Mouse (Mus musculus): Measurements from ENCODE around the gene Sde2.
"Not testable (repeated sequence)": the region's sequence is repeated elsewhere in the genome, so short reads cannot be mapped to it uniquely, and the experiment has no call there.

The Sde2 gene

DNA sequence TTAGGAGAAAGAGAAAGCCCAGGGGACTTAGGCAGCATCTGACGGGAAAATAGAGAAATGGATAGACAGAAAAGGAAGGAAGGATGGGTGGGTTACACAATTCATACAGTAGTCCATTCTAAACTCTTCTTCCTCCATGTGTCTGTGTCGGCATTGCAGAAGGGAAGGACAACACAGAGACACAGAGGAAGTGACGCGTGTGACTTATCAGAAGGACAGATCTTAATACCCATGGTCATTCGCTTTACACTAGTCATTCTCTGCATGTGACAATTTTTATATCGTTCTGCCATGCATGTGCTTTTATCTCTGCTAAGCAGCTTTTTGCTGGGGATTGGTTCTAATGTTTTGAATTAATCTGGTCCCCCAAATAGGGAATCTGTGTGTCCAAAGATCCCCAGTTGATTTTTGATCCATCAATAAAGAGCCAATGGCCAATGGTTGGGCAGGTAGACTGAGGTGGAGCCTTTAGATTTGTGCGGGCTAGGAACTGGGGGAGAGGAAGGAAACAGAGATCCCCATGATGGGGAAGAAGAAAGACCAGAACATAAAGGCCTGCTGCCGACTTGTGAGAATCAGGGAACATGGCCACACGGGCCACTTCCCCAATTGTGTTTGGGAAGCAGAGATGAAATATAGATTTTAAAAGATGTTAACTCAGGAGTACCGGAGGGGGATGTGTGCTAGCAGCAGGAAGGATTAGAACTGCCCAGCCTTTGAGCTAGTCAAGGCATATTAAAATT is 15.5 kb upstream of the Sde2 start:
- no peak for DNase-seq

DNA sequence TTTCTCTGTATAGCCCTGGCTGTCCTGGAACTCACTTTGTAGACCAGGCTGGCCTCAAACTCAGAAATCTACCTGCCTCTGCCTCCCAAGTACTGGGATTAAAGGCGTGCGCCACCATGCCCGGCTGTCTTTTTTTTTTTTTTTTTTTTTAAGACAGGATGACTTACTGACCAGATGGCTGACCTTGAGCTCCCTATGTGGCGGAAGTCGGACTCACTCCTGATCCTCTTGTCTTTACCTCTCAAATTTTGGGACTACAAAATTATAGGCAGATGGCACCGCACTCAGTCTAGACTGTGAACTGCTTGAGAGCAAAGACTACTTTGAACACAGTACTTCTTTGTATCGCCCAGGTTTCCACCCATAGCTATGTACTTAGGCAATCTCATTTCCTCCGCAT is 14.5 kb upstream of the Sde2 start:
- not testable (repeated sequence) for DNase-seq

DNA sequence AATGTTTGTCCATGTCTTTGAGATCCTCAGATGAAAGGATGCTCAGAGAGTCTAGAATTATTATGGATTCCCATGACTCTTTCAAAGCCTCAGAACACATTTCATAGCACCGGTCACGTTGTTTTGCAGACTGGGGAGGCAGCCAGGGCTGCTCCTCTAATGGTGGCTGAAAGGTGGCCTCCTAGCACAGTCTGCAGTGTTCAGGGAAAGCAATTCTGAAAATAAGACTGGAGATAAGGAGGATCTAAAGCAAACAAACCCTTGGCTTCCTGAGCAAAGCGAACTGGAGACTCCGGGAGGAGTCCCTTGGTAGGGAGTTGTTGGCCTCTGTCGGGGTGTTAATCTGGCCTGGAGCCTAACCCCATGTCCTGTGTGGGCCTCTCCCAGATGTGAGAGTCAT is 13.7 kb upstream of the Sde2 start:
- DNase-seq: no peak

DNA sequence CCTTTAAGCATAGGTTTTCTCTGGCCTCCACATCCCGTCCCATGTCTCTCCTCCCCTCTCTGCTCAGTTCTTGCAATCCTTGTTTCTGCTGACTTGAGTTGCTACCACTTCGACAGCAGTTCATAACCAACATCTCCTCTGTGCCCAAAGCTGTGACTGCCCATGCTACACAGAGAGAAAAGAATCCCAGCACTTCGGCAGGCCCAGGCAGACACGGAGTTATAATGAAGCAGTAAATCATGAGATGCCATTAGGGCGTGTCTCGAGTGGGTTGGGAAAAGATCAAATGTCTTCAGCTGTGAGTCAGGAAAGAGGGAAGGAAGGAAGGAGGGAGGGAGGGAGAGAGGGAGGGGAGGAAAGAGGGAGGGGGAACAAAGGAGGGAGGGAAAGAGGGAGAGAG is 12.9 kb upstream of the Sde2 start:
- DNase-seq: no peak

DNA sequence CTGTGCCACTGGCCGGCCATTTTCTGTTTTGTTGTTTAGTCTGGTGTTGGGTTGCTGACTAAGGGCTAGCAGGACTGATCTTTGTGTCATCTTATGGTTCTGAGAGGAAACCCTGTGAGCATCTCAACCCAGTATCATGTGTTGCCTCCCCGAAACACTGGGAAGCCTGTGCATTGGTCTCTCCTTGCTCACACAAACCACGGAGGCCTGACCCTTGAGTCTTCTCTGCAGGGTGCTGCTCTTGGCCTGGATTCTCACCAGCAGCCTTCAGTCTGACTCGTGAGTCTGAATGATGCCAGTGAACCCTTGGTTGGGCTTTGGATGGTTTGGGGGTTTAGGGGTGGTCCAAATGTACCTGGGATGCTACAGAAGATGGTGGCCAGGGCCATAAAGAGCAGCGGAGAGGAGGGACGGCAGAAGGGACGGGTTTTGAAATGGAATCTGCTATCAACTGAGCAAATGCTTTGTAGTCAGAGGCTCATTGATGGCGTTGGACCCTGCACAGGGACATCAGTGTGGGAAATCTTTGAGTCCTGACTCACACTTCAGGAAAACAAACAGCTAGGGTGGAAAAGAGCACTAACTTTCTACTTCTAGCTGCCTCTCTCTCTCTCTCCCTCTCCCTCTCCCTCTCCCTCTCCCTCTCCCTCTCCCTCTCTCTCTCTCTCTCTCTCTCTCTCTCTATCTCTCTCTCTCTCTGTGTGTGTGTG is 11.6 kb upstream of the Sde2 start:
- no peak for DNase-seq

DNA sequence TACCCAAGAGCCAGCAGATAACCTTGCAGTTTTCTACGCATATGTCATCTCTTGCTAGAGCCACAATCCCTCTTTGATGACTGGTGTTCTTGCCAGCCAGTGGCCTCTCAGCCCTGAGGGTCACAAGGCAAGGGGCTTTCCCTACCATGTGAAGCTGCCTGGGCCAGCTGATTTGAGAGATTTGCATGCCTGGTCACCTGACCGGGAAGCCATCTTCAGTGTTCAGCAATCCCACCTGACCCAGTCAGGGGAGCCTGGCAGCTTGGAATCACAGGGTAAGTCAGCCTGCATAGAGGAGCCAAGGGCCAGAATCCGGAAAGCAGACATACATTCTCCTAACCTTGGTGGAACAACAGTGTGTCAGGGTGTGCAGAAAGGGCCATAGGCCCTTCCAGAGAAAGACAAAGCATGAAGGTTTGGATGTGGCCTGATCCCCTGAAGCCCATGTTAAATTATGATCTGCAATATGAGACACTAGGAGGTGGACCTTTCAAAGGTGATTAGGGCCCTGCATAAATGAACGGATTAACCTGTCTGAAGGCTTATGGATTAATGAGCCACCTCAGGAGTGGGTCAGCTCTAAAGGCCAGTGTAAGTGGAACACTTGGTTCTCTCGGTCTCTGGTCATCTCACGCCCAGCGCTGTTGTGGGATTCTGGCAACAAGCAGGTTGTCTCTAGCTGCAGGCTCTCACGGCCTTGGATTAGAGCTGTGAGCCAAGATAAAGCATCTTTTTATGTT is 9.2 kb upstream of the Sde2 start:
- no peak for DNase-seq

DNA sequence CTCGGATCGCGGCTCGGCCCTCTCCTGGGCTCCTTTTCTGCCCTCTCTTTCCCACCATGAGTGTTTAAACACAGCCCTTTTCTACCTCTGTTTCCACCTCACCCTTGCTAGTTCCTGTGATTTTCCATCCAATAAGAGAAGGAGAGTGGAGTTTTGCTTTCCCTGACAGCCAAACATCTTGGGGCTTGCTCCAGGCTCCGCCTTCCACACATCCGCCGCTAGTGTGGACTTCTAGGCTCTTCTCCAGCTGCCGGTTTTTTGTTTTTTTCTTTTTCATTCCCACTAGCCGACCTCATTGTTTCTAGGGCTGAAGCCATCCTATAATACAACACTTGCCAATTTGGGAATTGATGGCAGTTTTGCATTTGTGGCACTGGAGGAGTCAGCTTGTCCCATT is 2.8 kb upstream of the Sde2 start:
- peak; percentile 47 to 64 for DNase-seq

DNA sequence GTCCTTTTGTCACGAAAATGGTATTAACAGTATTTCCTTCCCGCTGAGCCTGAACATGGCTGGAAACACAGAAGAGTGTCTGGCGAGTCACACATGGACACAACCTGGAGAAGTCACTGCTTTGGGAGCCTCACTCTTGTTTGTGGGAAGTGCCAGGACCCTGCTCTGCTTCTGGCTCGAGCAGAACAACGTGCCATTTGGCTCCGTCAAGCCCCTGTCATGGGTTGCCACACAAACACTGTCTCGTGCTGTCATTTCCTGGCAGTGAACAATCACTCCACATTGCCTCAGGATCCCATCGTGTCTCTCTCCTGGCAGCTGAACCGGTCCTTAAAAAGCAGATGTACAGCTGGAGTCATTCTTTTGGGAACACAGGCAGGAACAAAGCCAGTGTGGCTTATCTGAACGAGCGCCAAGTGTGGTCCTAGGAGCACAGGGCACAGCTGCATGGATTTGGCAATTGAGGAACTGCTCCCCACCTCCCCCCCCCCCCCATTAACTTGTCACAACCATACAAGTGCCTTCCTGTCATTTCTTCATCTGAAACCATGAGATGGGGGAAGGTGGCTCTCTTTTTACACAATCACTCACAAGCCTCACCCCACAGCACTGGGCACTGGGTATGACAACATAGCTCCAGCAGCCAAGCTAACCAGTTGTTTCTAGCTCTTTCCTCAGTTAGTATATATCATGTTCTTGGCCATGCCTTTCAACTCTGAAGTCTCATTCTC is 2.3 kb upstream of the Sde2 start:
- peak; percentile 45 to 60 for DNase-seq

DNA sequence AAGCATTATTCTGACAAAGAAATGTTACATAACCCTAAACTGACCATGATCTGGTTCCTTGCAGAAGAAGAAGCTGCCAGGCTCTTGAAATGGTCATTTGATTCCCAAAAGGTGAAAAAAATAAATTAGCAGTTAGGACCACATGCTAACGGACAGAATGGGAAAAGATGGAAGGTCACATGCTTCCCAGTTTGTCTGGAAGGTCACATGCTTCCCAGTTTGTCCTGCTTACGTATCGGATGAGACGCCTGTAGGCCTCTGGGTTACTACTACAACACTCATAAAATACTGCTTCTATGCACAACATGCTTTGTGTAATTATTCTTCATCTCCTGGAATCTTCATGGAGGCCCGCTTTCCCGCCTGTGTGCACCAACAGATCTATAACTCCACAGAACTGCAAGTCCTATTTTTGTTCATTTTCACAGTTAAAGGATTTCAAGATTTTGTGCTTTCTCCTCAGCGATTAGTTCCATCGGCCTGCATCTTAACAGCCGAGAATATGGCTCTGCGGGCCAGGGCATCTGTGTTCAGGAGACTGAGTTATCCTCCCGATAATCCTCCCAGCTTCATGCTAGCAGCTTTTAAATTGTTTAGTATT is 1.1 kb upstream of the Sde2 start:
- DNase-seq: no peak

DNA sequence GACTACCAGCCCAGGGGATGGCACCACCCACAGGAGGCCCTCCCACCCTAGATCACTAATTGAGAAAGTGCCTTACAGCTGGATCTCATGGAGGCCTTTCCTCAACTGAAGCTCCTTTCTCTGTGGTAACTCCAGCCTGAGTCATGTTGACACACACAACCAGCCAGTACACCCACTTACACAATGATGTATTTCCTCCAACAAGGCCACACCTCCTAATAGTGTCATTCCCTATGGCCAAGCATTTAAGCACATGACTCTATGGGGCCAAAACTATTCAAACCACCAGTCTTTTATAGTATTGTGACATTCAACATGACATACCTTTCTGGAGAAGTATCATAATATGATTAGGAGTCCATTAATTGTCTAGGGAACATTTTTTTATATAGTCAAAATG is 7.8 kb downstream of the Sde2 start:
- DNase-seq: no peak

DNA sequence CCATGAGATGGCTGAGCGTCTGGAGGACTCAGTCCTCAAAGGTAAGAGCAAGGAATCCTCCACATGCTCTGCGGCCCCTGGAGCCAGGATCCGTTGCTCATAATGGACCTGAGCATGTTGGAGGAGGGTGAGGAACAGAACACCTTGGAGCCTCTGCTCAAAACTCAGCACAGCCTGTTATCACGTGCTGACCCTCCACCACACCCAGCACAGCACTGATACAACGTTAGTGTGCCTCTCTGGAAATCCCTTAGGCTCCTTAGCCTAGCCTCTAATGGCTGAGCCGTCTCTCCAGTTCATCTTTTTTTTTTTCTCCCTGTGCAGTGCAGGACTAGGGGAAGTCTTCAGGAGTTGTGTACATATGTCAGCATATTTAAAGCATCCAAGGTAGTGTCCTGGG is 9.1 kb downstream of the Sde2 start:
- DNase-seq: no peak

DNA sequence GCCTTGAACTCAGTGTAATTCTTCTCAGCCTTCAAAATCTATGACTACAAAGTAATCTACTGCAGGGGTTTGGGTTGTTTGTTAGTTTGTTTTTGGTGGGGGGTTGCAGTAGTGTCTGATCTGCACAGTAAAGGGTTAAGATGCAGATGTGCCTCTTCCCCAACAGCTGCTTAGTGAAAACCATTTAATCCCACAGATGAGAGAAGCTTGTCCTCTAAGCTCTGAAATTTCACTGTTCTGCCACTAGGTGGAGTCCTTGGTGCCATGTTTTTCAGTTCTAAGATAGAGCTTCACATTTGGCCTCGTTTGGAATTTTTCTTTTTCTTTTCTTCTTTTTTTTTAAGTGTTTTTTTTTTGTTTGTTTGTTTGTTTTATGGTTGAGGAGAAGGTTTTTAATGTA is 12.7 kb downstream of the Sde2 start:
- DNase-seq: no peak

DNA sequence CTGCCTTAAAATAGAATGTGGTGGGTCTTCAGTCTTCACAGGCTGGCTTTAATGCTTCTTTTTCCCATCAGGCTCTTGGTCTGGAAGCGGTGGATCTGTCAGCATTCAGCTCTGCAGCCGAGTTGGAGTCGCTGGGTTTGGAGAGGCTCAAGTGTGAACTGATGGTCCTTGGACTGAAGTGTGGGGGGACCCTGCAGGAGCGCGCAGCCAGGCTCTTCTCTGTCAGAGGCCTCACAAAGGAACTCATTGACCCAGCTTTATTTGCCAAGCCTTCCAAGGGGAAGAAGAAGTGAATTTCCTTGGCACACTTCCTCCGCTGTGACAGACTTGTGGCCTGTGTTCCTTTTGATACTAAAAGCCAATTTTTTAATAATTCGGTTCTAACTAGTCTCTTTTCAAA is 15.1 kb downstream of the Sde2 start:
- no peak for DNase-seq

DNA sequence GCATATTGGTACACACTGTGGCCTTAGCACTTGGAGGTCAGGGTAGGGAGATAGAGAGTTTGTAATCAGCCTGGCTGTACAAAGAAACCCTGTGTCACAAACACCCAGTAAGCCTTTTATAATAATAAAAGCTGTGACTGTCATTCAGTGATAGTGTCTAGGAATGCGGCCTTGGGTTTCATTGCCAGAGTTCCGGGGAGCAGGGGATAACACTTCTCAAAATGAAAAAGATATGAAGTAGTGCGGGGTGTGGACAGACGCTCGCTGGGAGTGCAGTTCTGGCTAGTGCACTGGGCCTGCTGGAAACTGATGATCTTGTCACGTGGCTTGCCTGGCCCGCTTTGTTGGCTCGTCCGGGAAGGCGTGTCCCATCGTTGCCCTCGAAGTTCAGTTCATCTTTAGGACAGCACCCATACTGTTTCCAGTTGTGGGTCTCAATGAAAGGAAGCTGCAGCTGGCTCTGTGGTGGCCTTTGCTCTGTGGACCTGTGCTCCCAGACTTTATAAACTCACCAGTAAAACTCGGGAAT is 19.3 kb downstream of the Sde2 start:
- no peak for DNase-seq

DNA sequence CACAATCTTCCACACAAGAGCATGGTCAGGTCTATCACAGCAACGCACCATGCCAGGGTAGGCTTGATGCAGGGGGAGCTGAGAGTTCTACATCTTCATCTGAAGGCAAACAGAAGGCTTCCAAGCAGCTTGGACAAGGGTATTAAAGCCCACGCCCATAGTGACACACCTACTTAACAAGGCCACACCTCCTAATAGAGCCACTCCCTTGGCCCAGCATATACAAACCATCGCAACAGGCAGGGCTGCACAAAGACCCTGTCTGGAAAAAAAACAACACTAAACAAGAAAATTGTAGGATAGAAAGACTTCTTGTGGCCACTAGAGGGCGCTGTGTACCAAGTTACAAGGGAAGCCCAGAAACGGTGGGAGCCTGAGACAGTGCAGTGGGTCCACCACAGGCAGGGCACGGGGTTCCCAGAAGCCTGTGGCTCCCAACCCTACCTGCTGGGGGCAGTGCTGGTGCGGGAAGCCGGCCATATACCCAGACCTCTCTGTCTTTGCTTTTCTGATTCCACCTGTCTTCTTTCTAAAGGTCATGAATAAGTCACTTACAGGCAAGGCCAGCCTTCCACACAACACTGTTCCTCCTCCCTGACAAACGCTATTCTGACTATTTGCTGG is 23.0 kb downstream of the Sde2 start:
- peak; percentile 45 to 55 for DNase-seq

DNA sequence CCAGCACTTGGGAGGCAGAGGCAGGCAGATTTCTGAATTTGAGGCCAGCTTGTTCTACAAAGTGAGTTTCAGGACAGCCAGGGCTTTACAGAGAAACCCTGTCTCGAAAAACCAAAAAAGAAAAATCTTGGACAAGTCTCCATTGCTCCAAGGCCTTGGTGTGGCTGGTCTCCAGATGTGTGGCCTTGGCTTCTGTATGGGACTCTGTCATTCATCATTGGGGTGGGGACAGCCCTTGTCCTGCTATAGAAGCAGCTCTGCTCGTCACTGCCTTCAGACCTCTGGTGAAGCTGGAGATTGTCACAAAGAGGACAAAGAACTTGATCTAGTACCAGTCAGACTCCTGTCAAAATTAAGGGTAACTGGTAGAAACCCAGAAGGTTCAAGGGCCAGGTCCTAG is 23.7 kb downstream of the Sde2 start:
- DNase-seq: no peak

DNA sequence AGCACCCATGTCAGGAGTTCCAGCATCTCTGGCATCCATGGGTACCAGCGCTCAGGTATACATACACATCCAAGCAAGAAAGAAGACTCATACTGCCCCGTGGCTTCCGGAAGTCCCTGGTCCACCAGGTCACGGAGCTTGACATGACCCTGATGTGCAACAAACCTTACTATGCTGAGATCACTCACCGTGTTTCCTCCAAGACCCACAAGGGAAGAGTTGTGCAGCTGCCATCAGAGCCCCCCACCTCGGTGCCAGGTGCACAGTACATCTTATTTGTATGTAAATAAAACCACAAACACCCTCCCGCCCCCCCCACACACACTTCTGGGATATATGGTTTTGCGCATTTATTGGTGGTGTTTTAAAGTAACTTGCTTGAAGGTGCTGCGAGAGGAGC is 24.2 kb downstream of the Sde2 start:
- peak; percentile 53 to 66 for DNase-seq

DNA sequence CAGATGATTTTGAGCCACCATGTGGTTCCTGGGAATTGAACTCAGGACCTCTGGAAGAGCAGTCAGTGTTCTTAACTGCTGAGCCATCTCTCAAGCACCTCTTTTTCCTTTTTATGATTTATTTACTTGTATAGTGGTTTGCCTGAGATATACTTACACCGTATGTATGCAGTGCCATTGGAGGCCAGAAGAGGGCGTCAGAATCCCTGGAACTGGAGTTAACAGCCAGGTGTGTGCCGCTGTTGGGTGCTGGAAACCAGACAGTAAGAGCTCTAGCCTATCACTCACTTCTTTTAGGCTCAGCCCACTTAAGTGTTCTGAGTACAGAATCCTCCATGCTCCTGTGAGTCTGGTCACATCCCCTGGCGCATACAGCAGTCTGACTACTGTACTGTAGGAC is 26.5 kb downstream of the Sde2 start:
- no peak for DNase-seq

DNA sequence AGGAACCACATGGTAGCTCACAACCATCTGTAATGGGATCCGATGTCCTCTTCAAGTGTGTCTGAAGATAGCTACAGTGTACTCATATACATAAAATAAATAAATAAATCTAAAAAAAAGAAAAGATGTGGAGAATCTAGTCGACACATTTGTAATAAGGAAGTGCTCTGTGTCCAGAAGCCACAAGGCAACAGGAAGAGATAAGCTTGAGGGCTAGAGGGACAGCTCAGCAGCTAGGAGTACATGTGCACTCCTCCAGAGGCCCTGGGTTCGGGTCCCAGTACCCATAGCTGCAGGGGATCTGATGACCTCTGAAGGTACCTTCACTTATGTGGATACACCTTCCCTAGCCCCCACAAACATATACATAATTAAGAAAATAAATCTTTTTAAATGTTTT is 30.8 kb downstream of the Sde2 start:
- DNase-seq: no peak

DNA sequence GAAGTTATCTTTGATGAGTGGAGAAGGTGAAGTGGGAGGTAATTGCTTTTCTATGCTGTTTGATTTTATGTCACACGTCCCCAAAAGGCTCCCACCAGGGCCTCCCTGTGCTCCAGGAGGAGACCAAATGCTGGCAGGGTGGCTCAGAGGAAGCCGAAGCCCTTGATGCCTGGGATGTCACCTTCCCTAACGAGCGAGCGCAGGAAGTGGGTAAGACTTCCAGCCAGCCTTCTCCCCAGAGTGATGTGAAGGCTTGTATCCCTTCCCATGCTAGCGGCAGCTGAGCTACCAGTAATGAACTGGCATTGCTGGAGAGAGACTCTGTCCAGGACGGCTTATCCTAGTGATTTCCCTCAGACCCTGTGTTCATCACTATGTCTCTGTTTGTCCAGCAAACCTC is 32.8 kb downstream of the Sde2 start:
- peak in 1 of 2 experiments; percentile 42 for DNase-seq

DNA sequence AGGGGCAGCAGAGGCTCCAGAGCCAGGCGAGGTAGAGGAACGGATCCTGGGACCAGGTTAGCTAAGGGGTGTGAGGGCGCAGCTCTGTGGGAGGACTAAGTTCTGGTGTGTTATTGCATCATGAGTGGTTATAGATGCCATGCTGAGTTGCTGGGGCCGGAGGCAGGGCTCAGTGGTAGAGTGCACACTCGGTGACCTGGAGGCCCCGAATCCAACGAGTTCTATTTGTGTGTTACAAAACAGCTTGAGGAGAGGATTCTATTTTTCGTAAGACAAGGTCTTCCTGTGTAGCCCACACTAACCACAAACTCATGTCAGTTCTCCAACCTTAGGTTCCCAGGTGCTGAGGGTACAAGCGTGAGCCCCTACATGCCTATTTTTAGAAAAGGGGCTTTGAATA is 33.6 kb downstream of the Sde2 start:
- peak; percentile 37 to 59 for DNase-seq

DNA sequence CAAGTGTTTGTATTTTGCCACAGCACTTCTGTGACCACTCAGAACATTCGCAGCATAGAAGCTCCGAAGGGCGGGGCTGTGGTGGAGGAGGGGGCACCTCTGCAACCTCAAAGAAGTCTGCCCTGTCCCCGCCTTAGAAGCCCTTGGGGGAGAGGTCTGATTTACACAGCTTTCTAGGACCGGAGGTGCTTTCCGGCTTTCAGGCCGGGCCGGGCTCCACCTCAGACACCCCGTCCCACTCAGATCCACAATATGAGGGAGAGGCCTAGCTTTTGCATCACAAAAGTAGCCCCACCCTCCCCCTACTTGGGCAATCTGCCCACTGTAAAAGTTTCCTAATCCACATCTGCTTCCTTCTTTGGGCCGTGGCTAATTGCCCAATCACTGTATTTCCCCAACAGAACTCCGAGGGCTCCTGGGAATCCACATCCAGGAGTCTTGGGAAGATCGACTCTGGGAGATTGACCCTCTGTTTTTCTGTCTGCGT is 37.7 kb downstream of the Sde2 start:
- DNase-seq: no peak
